Mouse (Mus musculus): ENCODE results near the gene Nr1i2.

- TF ChIP-seq EP300 (IDR thresholded peaks at IDR 0.05; ENCODE audit: insufficient read depth, low read depth, low read length) (no peak), CTCF (IDR thresholded peaks at IDR 0.05; ENCODE audit: low read depth, low read length) (no peak)
These were observed 8.1 kb downstream of the Nr1i2 start for GRCm38 (mm10) chr16:38286541-38286940.

Data from ES-Bruce4 (cell line).